Mouse (Mus musculus): Measurements from ENCODE around the gene Zdhhc14.

The Zdhhc14 gene

DNA sequence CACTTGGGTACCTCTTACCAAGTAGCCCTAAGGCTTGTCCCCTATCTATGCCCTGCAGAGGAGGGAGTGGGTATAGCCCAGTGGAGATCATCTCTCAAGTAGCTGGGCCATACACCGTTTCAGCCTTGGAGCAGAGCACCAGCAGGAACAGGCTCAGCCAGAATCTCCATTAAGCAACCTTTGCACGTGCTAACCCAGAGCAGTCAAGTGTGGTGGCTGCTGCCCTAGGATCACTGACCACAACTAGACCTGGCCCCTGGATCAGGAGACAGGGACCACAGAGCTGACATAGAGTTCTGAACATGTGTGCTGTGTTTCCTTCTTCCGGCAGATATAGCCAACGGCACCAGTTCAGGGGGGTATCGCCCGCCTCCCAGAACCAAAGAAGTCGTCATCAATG is 193.0 kb downstream of the Zdhhc14 start:
- DNase-seq: no peak

DNA sequence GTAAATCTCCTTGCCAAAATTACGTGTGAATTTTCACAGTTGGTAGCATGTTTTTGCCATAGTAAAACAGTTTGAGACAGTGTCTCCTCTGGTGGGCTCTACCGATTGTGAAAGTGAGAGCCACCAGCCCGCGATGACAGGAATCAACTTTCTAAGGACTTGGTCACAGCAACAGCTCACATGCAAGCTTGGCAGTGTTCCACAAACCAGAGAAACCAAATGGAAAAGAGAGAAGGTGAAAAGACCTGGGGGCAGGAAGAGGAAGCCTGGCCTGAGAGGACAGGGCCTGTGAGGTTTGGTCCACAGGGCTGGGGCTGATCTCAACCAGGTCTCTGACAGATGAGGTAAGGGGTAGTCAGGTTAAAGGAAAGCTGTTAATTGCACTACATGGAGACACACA is 195.5 kb downstream of the Zdhhc14 start:
- DNase-seq: no peak

DNA sequence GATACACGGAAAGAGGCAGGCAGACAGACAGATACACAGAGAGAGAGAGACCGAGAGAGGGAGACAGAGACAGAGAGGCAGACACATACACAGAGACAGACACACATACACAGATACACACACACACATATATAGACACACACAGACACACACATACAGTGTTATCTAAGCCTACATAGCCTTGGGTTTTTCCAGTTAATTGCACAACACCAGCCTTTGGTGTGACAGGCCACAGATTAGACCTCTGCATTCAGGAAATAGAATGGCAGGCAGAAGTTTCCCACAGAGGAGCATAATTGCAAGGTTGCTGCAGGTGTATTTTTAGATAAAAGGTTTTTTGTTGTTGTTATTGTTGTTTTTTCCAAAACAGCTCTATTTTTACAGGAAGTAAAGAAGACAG is 195.9 kb downstream of the Zdhhc14 start:
- DNase-seq: no peak

DNA sequence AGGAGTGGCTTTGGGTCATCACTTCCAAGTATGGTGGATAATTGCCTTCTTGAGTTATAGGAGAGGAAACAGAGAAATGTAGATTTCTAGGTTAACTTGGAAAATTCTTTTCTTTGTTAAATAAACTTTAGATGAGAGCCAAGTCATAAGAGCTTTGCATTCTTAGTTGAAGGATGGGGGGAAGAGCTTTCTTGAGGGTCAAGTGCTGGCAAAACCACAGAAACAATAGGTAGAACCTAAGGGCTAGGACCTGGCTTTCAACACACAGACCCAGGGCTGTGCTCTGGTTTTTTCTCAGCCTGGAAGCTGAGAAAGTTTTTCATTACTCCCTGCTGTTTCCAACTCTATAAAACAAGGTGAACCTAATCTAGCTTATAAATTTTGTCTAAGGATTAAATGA is 196.3 kb downstream of the Zdhhc14 start:
- DNase-seq: no peak

- peak; percentile 67 for DNase-seq
Measured at GRCm38 (mm10) chr17:5690746-5691535, 198.6 kb downstream of the Zdhhc14 start.

DNA sequence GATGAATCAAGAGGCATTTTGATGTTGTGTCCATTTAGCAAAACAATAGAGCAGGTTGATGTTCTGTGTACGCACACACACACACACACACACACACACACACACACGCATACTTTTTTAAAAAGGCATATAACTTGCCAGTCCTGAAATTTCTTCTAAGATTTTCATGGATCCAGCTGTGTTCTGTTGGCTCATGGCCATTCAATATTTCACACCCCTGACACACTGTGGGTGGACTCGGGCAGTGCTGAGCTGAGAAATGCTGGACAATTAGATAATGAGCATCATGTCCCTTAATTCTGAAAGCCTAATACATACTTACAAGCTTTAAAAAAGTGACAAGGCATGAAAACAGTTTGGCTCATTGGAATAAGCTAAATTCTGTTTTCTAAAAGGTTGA is 200.3 kb downstream of the Zdhhc14 start:
- DNase-seq: no peak

DNA sequence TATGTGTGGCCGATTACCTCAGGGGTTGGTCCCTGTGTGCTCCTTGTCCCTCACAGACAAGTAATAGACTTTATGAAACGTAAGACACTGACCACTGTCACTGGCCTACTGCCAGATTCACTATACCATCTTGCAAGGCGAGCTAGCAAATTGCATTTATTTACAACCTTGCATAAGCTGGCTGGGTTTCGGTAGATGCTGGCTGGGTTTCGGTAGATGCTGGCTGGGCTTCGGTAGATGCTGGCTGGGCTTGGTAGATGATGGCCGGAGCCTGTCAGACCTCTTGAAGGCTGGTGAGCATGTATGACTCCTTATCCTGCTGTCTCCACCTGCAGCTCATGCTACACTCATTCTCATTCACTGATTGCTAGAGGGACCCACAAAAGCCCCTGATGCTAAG is 200.9 kb downstream of the Zdhhc14 start:
- DNase-seq: no peak

DNA sequence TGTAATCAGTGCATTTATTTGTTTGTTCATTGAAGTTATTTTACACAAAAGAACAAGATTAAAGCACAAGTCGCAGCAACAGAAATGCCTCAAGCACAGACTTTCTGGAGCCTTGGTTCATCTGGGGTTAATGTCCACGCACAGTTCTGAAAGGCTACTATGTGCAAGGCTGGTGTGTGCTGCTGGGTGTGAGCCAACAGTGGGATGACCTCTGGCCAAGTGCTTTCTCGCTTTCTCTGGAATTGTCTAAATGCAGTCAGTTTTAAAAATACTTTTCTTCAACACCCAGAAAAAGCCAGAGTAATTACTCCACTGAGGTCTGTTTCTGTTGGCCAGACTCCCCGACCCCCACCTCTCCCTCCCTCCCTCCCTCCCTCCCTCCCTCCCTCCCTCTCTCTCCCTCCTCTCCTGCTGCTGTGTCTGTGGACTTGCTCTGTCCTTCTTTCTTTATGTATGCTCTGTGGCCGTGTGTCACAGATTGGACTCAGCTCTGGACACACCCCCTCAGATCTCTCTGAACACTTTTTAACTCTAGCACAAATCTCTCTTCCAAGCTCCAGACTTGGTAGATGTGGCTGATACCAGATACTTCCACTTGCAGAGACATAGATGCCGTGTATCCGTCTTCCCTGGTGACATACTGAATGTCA is 206.2 kb downstream of the Zdhhc14 start:
- no peak for DNase-seq

DNA sequence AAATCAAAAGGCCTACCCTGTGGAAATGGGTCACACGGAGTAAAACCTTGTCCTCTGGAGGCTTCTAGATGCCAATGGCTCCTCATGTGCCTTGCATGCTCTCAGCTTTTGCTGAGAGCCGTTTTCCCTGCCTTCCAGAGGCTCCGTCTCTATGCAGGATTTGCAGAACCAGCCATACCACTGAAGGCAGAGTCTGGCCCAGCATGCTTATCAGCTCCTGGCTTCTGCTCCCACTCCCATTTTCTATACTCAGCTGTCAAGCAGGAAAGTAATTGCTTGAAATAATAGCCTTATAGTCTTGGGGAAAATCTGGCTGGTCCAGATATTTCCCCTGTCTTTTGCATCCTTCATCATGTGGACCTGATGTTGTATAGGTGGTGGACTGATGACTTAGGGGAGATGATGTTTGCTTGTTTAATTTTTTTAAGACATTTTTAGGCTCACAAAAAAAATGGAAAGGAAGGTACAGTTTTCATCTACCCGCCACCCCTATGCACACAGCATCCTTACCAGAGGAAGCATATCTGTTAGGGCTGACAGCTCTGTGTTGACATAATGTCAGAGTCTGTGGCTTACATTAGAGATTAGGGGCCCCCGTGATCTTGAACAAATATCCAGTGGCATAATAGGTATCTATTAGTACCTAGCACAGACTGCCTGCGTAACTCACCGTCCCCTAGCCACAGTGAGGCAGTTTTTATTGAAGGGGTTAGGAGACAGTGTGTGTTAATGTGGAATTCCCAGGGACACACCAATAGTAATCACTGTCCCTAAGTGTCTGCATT is 218.2 kb downstream of the Zdhhc14 start:
- no peak for DNase-seq

- DNase-seq: no peak
Measured at GRCm38 (mm10) chr17:5711861-5712260, 219.5 kb downstream of the Zdhhc14 start.

DNA sequence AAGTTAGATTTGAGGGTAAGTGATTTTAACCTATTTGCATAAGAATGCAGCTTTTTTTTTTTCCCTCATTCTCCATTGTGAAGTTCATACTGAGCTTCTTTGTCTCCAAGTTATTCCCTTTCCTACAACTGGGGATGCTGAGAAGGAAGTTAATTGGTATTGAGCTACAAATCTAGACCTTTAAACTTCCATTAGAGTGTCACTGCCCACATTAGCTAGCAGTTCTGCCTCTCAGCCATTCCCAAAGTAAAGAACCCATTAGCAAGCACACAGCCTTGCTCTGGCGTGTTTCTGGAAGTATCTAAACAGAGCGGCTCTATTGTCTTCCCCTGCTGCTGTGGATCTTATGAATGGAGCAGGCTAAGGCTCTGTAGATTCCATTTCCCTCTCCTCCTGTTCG is 220.8 kb downstream of the Zdhhc14 start:
- DNase-seq: no peak

GRCm38 (mm10) chr17:5716912-5717311 is 224.6 kb downstream of the Zdhhc14 start:
- DNase-seq: no peak

DNA sequence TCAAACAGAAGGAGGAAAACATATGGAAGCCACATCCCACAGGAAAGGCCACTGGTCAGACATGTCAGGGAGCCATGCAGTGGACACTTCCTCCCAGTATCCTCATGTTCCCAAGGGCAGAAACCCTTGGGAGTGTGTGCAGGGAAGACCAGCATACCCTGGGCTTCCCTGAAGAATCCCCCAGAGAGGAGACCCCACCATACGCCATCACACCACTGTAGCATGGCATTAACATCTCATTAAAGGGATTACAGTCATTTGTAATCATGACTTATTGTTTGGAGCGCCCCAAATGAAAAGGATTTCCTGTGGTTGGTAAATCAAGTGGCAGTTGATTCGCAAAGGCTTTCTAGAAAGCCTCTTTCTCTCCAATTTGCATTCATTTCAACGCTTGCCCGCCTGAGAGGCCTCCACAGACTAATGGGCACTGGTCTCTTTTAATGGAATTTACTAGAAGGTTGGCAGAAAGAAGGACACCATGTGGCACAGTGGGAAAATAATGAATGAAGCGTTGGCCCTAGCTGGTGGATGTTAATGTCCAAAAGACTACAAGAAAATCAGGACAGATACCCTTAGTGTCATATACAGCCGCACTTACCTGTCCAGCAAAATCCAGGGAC is 226.5 kb downstream of the Zdhhc14 start:
- no peak for DNase-seq

- no peak for DNase-seq
Measured at GRCm38 (mm10) chr17:5722802-5723201, 230.4 kb downstream of the Zdhhc14 start.

- DNase-seq: no peak
Measured at GRCm38 (mm10) chr17:5723601-5724189, 231.3 kb downstream of the Zdhhc14 start.

GRCm38 (mm10) chr17:5729587-5730125 is 237.3 kb downstream of the Zdhhc14 start:
- no peak for DNase-seq

GRCm38 (mm10) chr17:5730538-5730937 is 238.2 kb downstream of the Zdhhc14 start:
- DNase-seq: no peak

DNA sequence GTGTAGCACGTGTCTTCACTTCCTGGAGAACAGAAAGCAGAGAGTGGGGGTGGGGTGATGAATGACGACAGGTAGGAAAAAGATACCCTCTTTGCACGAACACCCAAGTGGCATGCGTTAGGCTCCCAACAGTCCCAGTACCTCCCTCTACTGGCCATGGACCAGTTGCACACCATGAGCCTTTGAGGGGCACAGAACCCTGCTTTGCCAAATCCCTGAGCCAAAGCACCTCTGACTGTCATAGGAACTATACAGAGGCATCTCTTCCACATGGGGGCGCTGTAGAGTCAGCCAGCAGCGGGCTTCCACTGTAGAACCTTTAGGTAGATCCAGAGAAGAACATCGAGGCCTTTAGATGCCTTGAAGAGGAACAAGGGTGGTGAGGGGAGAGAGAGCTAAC is 241.0 kb downstream of the Zdhhc14 start:
- DNase-seq: peak; percentile 87

DNA sequence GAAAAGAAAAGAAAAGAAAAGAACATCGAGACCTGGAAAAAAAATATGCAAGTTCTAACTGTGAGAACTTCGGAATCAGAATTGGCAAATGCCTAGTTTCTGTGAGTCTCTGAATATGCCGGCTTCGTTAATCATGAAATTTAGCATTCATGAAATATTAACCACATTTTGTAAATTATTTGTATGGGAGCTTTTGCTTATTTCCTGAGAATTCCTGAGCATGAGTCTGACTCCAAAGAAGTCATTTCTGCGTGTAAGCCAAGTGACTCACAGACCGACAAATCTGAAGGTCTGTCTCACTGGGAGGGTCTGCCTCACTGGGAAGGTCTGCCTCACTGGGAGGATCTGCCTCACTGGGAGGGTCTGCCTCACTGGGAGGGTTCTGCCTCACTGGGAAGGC is 248.7 kb downstream of the Zdhhc14 start:
- no peak for DNase-seq

GRCm38 (mm10) chr17:5744016-5744415 is 251.7 kb downstream of the Zdhhc14 start:
- no peak for DNase-seq

DNA sequence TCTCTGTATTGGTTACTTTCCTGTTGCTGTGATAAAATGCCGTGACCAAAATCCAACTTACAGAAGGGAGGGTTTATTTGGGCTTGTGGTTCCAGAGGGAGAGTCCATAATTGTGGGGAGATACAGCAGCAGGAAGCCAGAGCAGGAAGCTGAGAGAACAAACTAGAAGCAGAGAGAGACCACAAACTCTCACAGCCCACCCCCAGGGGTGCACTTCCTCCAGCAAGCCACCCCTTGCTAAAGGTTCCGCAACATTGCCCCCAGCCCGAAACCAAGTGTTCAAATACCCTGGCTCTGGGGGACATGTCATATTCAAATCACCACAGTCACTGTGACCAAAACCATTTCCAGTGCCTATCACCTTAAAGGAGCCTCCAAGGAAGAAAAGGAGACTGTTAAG is 254.0 kb downstream of the Zdhhc14 start:
- no peak for DNase-seq
